Mouse (Mus musculus) adipose tissue, adult 10 weeks (tissue): Measurements from ENCODE around the gene H2al1f. TPM values are rescaled to one million over a fixed set of nuclear protein-coding genes. Genes with fewer than 3 reads are reported as not detected.

ENCODE experiments used
- polyA plus RNA-seq: library from polyadenylated mRNA; stranded (reverse); fragments of 350-450 nt; fragmentation: Illumina TruSeq; extraction: RNeasy Lipid Tissue Mini Kit (QIAGEN cat#74804); gene quantifications from one replicate; pipeline ENCODE4 v1.2.3, GENCODE M21; 2014; ENCODE audit warnings: low read depth, low replicate concordance

H2al1f gene
- not detected for polyA plus RNA-seq

GRCm38 (mm10) chrX:11314858-11315257 is at the start of gene H2al1f:
Gene H2al1f, plus strand, starts transcription at chrX:11315158.

GRCm38 (mm10) chrX:11298957-11299356 is 16.0 kb upstream of the H2al1f start, which contains the start of gene H2al1a:
Gene H2al1a, plus strand, starts transcription at chrX:11299257.

GRCm38 (mm10) chrX:11302132-11302531 is 12.8 kb upstream of the H2al1f start, which contains the start of gene H2al1b:
Gene H2al1b, plus strand, starts transcription at chrX:11302432.

GRCm38 (mm10) chrX:11305355-11305754 is 9.6 kb upstream of the H2al1f start, which contains the start of gene H2al1c:
Gene H2al1c, plus strand, starts transcription at chrX:11305655.

GRCm38 (mm10) chrX:11308524-11308923 is 6.4 kb upstream of the H2al1f start, which contains the start of gene H2al1d:
Gene H2al1d, plus strand, starts transcription at chrX:11308824.

GRCm38 (mm10) chrX:11311634-11312033 is 3.3 kb upstream of the H2al1f start, which contains the start of gene H2al1e:
Gene H2al1e, plus strand, starts transcription at chrX:11311934.

GRCm38 (mm10) chrX:11317956-11318355 is 3.0 kb downstream of the H2al1f start, which contains the start of gene H2al1g:
Gene H2al1g, plus strand, starts transcription at chrX:11318256.

GRCm38 (mm10) chrX:11321192-11321591 is 6.2 kb downstream of the H2al1f start, which contains the start of gene H2al1h:
Gene H2al1h, plus strand, starts transcription at chrX:11321492.

GRCm38 (mm10) chrX:11324359-11324758 is 9.4 kb downstream of the H2al1f start, which contains the start of gene H2al1i:
Gene H2al1i, plus strand, starts transcription at chrX:11324659.

GRCm38 (mm10) chrX:11327522-11327921 is 12.6 kb downstream of the H2al1f start, which contains the start of gene H2al1j:
Gene H2al1j, plus strand, starts transcription at chrX:11327822.

Other genes with a start within 250 kb of the H2al1f start
- gene H2al1a, start 15.9 kb upstream of the H2al1f start, polyA plus RNA-seq: not detected
- gene H2al1b, start 12.7 kb upstream of the H2al1f start, polyA plus RNA-seq: 0.93 TPM
- not detected for gene H2al1c, start 9.5 kb upstream of the H2al1f start, polyA plus RNA-seq
- not detected for gene H2al1d, start 6.3 kb upstream of the H2al1f start, polyA plus RNA-seq
- not detected for gene H2al1e, start 3.2 kb upstream of the H2al1f start, polyA plus RNA-seq
- gene H2al1g, start 3.1 kb downstream of the H2al1f start, polyA plus RNA-seq: 0.82 TPM
- not detected for gene H2al1h, start 6.3 kb downstream of the H2al1f start, polyA plus RNA-seq
- not detected for gene H2al1i, start 9.5 kb downstream of the H2al1f start, polyA plus RNA-seq
- not detected for gene H2al1j, start 12.7 kb downstream of the H2al1f start, polyA plus RNA-seq